Mouse (Mus musculus) thymus, adult 2 months (tissue): ENCODE data around the gene Capn11. TPM values are rescaled to one million over a fixed set of nuclear protein-coding genes. Genes with fewer than 3 reads are reported as not detected.

Experiments used
- DNase-seq: peaks from one replicate; pipeline ENCODE4 v3.0.0; 2021
- H3K27ac ChIP-seq: fragments of 200-500 bp; 2 replicates; pipeline ENCODE4 v1.5.1; 2012; ENCODE audit warnings: low read length, control low read depth; ENCODE audit not compliant: control insufficient read depth, insufficient read depth
- H3K27me3 ChIP-seq: fragments of 200-500 bp; 2 replicates; pipeline ENCODE4 v1.6.1; 2012; ENCODE audit warnings: mild to moderate bottlenecking, low read length, moderate library complexity, mixed read lengths; ENCODE audit not compliant: control insufficient read depth, insufficient read depth
- H3K36me3 ChIP-seq: fragments of 200-500 bp; 2 replicates; pipeline ENCODE4 v1.6.1; 2012; ENCODE audit warnings: mild to moderate bottlenecking, low read length, moderate library complexity; ENCODE audit not compliant: control insufficient read depth, insufficient read depth
- H3K4me1 ChIP-seq: fragments of 200-500 bp; replicated peaks from 2 replicates; pipeline ENCODE4 v1.6.1; 2012; ENCODE audit warnings: low read length; ENCODE audit not compliant: control insufficient read depth, insufficient read depth
- H3K4me3 ChIP-seq: fragments of 200-500 bp; 2 replicates; pipeline ENCODE4 v1.5.1; 2012; ENCODE audit warnings: mild to moderate bottlenecking, low read length, control low read depth, moderate library complexity; ENCODE audit not compliant: control insufficient read depth, insufficient read depth
- CTCF ChIP-seq: fragments of 200-500 bp; IDR thresholded peaks from 2 replicates; pipeline ENCODE4 v1.5.1; 2012; ENCODE audit warnings: mild to moderate bottlenecking, control low read depth, low read length, moderate library complexity, borderline replicate concordance; ENCODE audit not compliant: control insufficient read depth, poor library complexity, insufficient read depth; ENCODE audit errors: extremely low read depth
- POLR2A ChIP-seq: fragments of 200-500 bp; IDR thresholded peaks from 2 replicates; pipeline ENCODE4 v1.6.1; 2012; ENCODE audit warnings: mild to moderate bottlenecking, low read length, control low read depth, moderate library complexity; ENCODE audit not compliant: control insufficient read depth, poor library complexity, insufficient read depth; ENCODE audit errors: extremely low read depth
- WGBS: fragments of 180-500 bp; shearing (Covaris S2); methylation state at CpG from one replicate; pipeline ENCODE4 v1.1.7; 2018; 5-methylcytosine and 5-hydroxymethylcytosine counted together
- polyA plus RNA-seq: library from polyadenylated mRNA; depleted of rRNA; stranded (reverse); fragments of >200 nt; gene quantifications from 2 replicates; pipeline ENCODE4 v1.2.3, GENCODE M21; 2012

Capn11 gene
- polyA plus RNA-seq, 1 experiment, result 0.09 TPM

DNA sequence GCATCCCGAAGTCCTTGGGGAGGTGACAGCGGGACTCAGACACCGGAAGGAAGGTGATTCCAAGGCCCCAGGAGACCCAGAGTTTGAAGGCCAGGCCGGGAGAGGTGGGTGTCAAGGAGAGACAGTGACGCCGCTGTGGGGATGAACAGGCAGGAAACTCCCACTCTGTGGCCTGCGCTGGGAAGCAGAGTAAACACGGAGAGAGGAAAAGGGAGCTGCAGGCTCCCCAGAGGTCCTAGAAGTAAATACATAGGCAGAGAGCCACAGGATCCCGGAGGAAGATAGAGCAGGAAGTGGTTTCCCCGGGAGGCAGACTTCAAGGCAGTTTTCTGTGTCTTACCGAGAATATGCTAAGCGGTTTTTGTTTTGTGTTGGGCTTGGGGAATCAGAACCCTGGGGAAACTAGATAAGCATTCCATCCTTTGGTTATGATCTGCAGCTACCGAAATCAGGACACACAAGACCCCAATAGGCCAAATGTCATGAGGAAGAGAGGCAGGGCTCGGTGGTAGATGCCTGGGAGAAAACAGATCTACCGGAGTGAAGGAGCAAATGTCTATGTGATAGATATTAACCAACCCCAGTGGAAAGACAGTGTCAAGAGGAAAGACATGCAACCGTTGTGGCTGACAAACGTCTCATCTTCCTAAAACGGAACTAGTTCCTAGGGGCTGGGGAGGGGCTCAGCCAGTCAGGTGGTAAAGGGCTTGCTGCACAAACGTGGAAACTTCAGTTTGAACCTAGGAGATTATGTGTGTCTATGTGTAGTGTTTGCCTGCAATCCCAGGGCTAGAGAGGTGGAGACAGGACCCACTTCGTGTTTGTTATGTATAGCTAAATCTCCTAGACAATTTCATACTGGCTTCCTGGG, 39.5 kb downstream of the Capn11 start:
- DNase-seq, result peak; percentile 57
- WGBS, result 2% methylated on average over 20 of the region's 20 CpGs

DNA sequence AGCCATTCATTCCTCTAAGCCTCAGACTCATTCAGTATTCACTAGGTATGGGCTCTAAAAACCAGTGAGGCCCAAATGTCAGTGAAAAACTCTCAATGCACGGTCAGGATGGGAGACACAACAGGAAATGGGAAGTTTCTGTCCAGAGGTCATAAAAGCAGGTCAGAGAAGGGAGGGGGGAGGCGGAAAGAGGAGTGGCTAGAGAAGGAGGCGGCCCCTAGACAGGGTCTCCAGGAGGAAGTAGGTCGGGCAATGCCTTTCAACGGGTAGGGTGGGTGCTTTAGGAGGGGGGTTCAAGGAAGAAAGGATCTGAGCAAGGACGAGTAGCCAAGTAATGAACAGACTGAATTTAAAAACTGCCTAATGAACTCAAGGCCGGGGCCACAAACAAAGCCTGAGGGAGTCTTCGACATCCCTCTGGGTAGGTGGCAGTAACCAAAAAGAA, 40.2 kb downstream of the Capn11 start:
- WGBS, result 8% methylated on average over 8 of the region's 8 CpGs
- peak; percentile 71 for DNase-seq
- Histone ChIP-seq H3K36me3 (no peaks in the 10 kb centered on the region), H3K4me3 (peak overlapping the region; percentile 49), H3K4me1 (peaks cover 21% of the 10 kb centered on the region), H3K27ac (peak overlapping the region; percentile 98), H3K27me3 (no peaks in the 10 kb centered on the region)
- peak; percentile 55 for TF ChIP-seq POLR2A
- no peak for TF ChIP-seq CTCF

More for the DNA sequence above, 39.5 kb downstream of the Capn11 start:
- TF ChIP-seq POLR2A (0 out of 2 replicates have a peak, but pooled peaks have one; percentile 9), CTCF (0 out of 2 replicates have a peak, but pooled peaks have one; percentile 39)
- Histone ChIP-seq H3K27ac (peak overlapping the region; percentile 98), H3K4me1 (peaks cover 21% of the 10 kb centered on the region), H3K4me3 (peak overlapping the region; percentile 49), H3K36me3 (no peaks in the 10 kb centered on the region), H3K27me3 (no peaks in the 10 kb centered on the region)

DNA sequence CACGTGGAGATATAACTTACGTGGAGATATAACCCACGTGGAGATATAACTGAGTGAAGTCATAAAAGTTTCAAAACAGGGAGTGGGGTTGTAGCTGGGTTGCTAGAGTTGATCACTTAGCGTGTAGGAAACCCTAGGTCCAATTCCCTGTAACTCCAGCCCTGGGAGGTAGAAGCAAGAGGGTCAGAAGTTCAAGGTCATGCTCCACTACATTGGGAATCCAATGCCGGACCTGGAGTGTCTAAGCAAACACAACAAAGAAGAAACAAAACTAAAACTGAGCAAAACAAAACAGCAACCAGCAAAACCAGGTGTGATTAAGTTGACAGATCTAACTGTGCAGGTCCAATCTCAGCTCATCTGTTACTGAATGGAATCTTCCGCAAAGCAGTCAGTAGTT, 41.5 kb downstream of the Capn11 start:
- H3K4me1 ChIP-seq, result peaks cover 21% of the 10 kb centered on the region
- H3K27me3 ChIP-seq, result no peaks in the 10 kb centered on the region
- DNase-seq, result no peak
- TF ChIP-seq POLR2A (no peak), CTCF (no peak)
- peak overlapping the region; percentile 56; the same call in 1 of the 2 replicates for H3K27ac ChIP-seq
- H3K36me3 ChIP-seq, result no peaks in the 10 kb centered on the region
- 95% methylated on average over 6 of the region's 6 CpGs for WGBS
- H3K4me3 ChIP-seq, result no peak overlapping the region

DNA sequence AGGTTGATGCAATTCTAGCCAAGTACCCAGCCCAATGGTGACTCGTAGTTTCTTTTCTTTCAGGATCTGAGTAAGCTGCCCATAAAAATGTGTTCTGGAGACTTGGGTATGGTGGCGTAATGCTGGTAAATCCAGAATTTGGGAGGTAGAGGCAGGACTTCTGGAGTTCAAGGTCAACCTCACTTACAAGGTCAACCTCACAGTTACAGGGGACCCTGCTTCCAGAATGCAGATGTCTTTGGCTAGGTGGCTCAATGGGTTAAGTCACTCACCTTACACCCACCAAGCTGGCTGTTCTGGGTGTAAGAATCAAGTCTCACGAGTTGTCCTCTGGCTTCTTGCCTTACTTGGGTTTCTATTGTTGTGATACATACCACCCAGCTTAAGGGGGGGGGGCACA, 42.4 kb downstream of the Capn11 start:
- no peak for DNase-seq
- WGBS, result 93% methylated on average over 3 of the region's 3 CpGs
- H3K36me3 ChIP-seq, result no peaks in the 10 kb centered on the region

DNA sequence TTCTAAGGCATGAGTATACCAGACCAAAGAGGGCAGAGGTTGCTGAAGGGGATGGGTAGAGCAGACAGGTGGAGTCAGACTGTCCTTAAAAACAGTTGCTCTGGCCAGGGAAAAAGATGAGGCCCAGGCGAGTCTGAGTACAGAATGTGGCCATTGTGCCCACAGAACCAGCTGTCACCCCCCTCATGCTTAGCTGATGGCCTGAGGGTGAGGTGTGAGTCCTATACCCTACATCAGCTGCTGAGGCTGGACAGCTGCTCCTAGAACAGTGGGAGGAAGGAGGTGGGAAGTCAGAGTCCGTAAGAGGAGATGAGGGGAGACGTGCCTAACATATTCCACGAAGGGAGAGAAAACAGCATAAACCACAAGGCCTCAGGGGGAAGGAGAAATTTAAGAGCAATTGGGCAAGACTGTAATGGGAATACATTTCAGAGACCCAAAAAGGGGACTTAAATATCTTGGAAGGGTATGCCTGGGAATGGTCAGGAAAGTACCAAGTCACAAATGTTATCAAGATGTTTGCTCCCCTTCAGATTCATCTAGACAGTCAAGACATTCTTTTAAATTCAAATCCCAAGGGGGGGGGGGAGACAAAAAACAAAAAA, 43.0 kb downstream of the Capn11 start:
- DNase-seq, result no peak
- H3K4me3 ChIP-seq, result no peak overlapping the region
- no peaks in the 10 kb centered on the region for H3K36me3 ChIP-seq
- TF ChIP-seq POLR2A (no peak), CTCF (no peak)
- no peaks in the 10 kb centered on the region for H3K27me3 ChIP-seq
- no peak overlapping the region for H3K27ac ChIP-seq
- 88% methylated on average over 4 of the region's 4 CpGs for WGBS
- peaks cover 16% of the 10 kb centered on the region for H3K4me1 ChIP-seq

More for the DNA sequence above, 42.4 kb downstream of the Capn11 start:
- TF ChIP-seq CTCF (no peak), POLR2A (no peak)
- H3K4me1 ChIP-seq, result peaks cover 21% of the 10 kb centered on the region
- no peak overlapping the region for H3K4me3 ChIP-seq
- H3K27me3 ChIP-seq, result no peaks in the 10 kb centered on the region
- no peak overlapping the region for H3K27ac ChIP-seq

DNA sequence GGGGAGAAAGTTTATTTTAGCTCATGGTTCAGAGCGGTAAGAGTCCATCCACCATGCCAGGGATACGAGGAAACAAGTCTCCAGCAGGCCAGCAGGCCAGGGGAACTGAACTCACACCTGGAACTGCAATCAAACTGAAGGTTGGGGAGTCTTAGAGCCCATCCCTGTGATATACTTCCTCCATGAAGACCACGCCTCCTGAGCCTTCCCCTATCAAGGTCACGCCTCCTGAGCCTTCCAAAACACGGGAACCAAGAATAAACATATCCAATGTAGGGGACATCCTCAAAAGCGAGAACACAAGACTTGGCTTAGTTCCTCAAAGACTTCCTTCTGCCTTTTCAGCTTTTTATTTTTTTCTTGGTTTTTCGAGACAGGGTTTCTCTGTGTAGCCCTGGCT, 46.2 kb downstream of the Capn11 start:
- peaks cover under 1% of the 10 kb centered on the region for H3K4me1 ChIP-seq
- DNase-seq, result no peak
- WGBS, result 70% methylated on average over 7 of the region's 7 CpGs
- no peaks in the 10 kb centered on the region for H3K36me3 ChIP-seq
- no peak for TF ChIP-seq POLR2A
- no peak for TF ChIP-seq CTCF
- H3K27ac ChIP-seq, result no peak overlapping the region
- H3K4me3 ChIP-seq, result no peak overlapping the region
- H3K27me3 ChIP-seq, result no peaks in the 10 kb centered on the region
